Mouse (Mus musculus) adrenal gland, postnatal 36 days (tissue): ENCODE measurements around the gene Prdm1. TPM values are rescaled to one million over a fixed set of nuclear protein-coding genes. Genes with fewer than 3 reads are reported as not detected.

Experiments used
- DNase-seq, 2 experiments: peaks; one replicate each; pipeline ENCODE4 v3.0.0; 2021; ENCODE audit warnings: mixed read lengths in 1 of 2
- total RNA-seq, 2 experiments: library from RNA; stranded (reverse); gene quantifications; 2 replicates each; pipeline ENCODE4 v1.2.3; 2021

The Prdm1 gene
- total RNA-seq, 2 experiments from 2014 or later, result 1.1 to 5.2 TPM

- DNase-seq, result peak; percentile 48 to 61
Measured at GRCm38 (mm10) chr10:44456757-44457595, 71.3 kb downstream of the Prdm1 start.

GRCm38 (mm10) chr10:44454753-44455152 is 73.5 kb downstream of the Prdm1 start:
- peak; percentile 9 to 19 for DNase-seq

GRCm38 (mm10) chr10:44454111-44454510 is 74.2 kb downstream of the Prdm1 start:
- no peak for DNase-seq

- DNase-seq, result no peak
Measured at GRCm38 (mm10) chr10:44450835-44451234, 77.5 kb downstream of the Prdm1 start.

- no peak for DNase-seq
Measured at GRCm38 (mm10) chr10:44450108-44450507, 78.2 kb downstream of the Prdm1 start.

- DNase-seq, result no peak
Measured at GRCm38 (mm10) chr10:44449666-44450065, 78.6 kb downstream of the Prdm1 start.

- DNase-seq, result peak in 1 of 2 experiments; percentile 32
Measured at GRCm38 (mm10) chr10:44448165-44448564, 80.1 kb downstream of the Prdm1 start.

- DNase-seq, result no peak
Measured at GRCm38 (mm10) chr10:44447406-44448139, 80.7 kb downstream of the Prdm1 start.

- no peak for DNase-seq
Measured at GRCm38 (mm10) chr10:44447001-44447400, 81.3 kb downstream of the Prdm1 start.

GRCm38 (mm10) chr10:44444415-44444814 is 83.9 kb downstream of the Prdm1 start:
- no peak for DNase-seq

- no peak for DNase-seq
Measured at GRCm38 (mm10) chr10:44443696-44444095, 84.6 kb downstream of the Prdm1 start.

GRCm38 (mm10) chr10:44439732-44440131 is 88.6 kb downstream of the Prdm1 start:
- peak in 1 of 2 experiments; percentile 45 for DNase-seq

GRCm38 (mm10) chr10:44437614-44438013 is 90.7 kb downstream of the Prdm1 start:
- no peak for DNase-seq

- no peak for DNase-seq
Measured at GRCm38 (mm10) chr10:44435956-44436355, 92.3 kb downstream of the Prdm1 start.

GRCm38 (mm10) chr10:44434702-44435181 is 93.6 kb downstream of the Prdm1 start:
- DNase-seq, result peak in 1 of 2 experiments; percentile 12

- no peak for DNase-seq
Measured at GRCm38 (mm10) chr10:44432235-44432634, 96.1 kb downstream of the Prdm1 start.

- no peak for DNase-seq
Measured at GRCm38 (mm10) chr10:44431689-44432088, 96.6 kb downstream of the Prdm1 start.

- no peak for DNase-seq
Measured at GRCm38 (mm10) chr10:44429177-44429888, 99.0 kb downstream of the Prdm1 start.

GRCm38 (mm10) chr10:44427891-44428361 is 100.4 kb downstream of the Prdm1 start:
- DNase-seq, result peak; percentile 63 to 76

GRCm38 (mm10) chr10:44427426-44427825 is 100.9 kb downstream of the Prdm1 start:
- peak in 1 of 2 experiments; percentile 10 for DNase-seq

- DNase-seq, result peak; percentile 56 to 62
Measured at GRCm38 (mm10) chr10:44425013-44425412, 103.3 kb downstream of the Prdm1 start.

GRCm38 (mm10) chr10:44421896-44422295 is 106.4 kb downstream of the Prdm1 start:
- no peak for DNase-seq
